Mouse (Mus musculus) CH12.LX (cell line): ENCODE data around the gene Ermard. TPM values are rescaled to one million over a fixed set of nuclear protein-coding genes. Genes with fewer than 3 reads are reported as not detected.

Source experiments
- DNase-seq: peaks from one replicate; pipeline ENCODE4 v3.0.0-alpha.2; 2013; ENCODE audit errors: extremely low read depth
- H3K27ac ChIP-seq: 2 replicates; pipeline ENCODE4 v1.5.1; 2012; ENCODE audit warnings: low read depth, mild to moderate bottlenecking, control low read depth, moderate library complexity; ENCODE audit not compliant: insufficient read depth
- H3K27me3 ChIP-seq: replicated peaks from 2 replicates; pipeline ENCODE3; 2012; ENCODE audit warnings: inconsistent platforms
- H3K36me3 ChIP-seq, 2 experiments: replicated peaks in 1 of 2; 2 replicates each; pipeline versions ENCODE3 to v1.6.1; 2012; ENCODE audit warnings: inconsistent platforms in 1 of 2, low read length in 1 of 2, mild to moderate bottlenecking in 1 of 2, mixed read lengths in 1 of 2, moderate library complexity in 1 of 2; ENCODE audit not compliant: control insufficient read depth in 1 of 2, insufficient read depth in 1 of 2
- H3K4me1 ChIP-seq, 2 experiments: 2 replicates each; pipeline ENCODE4 v1.6.1; 2012; ENCODE audit warnings: inconsistent platforms in 1 of 2, moderate library complexity in 1 of 2; ENCODE audit not compliant: insufficient read depth in 2 of 2, control insufficient read depth in 1 of 2
- H3K4me2 ChIP-seq: 2 replicates; pipeline ENCODE4 v1.6.1; 2012; ENCODE audit warnings: low read depth, mild to moderate bottlenecking, control low read depth; ENCODE audit not compliant: poor library complexity, insufficient read depth, severe bottlenecking
- H3K4me3 ChIP-seq, 3 experiments: fragments of 150-350 bp in 1 of 3; sonication (generic) in 1 of 3; replicated peaks in 1 of 3; 2 replicates each; pipeline versions ENCODE3 to v1.5.1; 2011 to 2012; ENCODE audit warnings: low read depth in 2 of 3, low read length in 2 of 3, mild to moderate bottlenecking in 2 of 3, moderate library complexity in 2 of 3, control low read depth in 1 of 3, improper control_type of control experiment in 1 of 3, inconsistent platforms in 1 of 3, mixed read lengths in 1 of 3; ENCODE audit not compliant: poor library complexity in 1 of 3
- H3K79me2 ChIP-seq: replicated peaks from 2 replicates; pipeline ENCODE4 v1.6.1; 2012; ENCODE audit warnings: mild to moderate bottlenecking, moderate library complexity; ENCODE audit not compliant: control insufficient read depth, poor library complexity, insufficient read depth, severe bottlenecking; ENCODE audit errors: extremely low read depth
- H3K9ac ChIP-seq: 2 replicates; pipeline ENCODE4 v1.6.1; 2012; ENCODE audit warnings: low read depth, mild to moderate bottlenecking, control low read depth, moderate library complexity; ENCODE audit not compliant: insufficient read depth
- H3K9me3 ChIP-seq: replicated peaks from 2 replicates; pipeline ENCODE3; 2012; ENCODE audit warnings: low read length, inconsistent platforms, mixed read lengths
- BHLHE40 ChIP-seq: IDR thresholded peaks from 2 replicates; pipeline ENCODE4 v1.6.1; 2011; ENCODE audit warnings: mild to moderate bottlenecking, low read depth, low read length, improper control_type of control experiment
- CHD1 ChIP-seq: IDR thresholded peaks from 2 replicates; pipeline ENCODE4 v1.6.1; 2012; ENCODE audit warnings: low read depth, low read length, improper control_type of control experiment, inconsistent platforms
- CHD2 ChIP-seq: IDR thresholded peaks from 2 replicates; pipeline ENCODE4 v1.6.1; 2011; ENCODE audit warnings: low read length, improper control_type of control experiment
- E2F4 ChIP-seq: IDR thresholded peaks from 2 replicates; pipeline ENCODE4 v1.6.1; 2011; ENCODE audit warnings: low read depth, low read length, improper control_type of control experiment; ENCODE audit not compliant: insufficient replicate concordance
- ELF1 ChIP-seq: IDR thresholded peaks from 2 replicates; pipeline ENCODE4 v1.6.1; 2014; ENCODE audit warnings: low read depth, mild to moderate bottlenecking, inconsistent platforms, low read length, improper control_type of control experiment
- EP300 ChIP-seq: IDR thresholded peaks from 2 replicates; pipeline ENCODE4 v1.6.1; 2011; ENCODE audit warnings: low read length, improper control_type of control experiment
- IRF4 ChIP-seq: IDR thresholded peaks from 2 replicates; pipeline ENCODE4 v1.6.1; 2014; ENCODE audit warnings: low read depth, mild to moderate bottlenecking, inconsistent platforms, low read length, improper control_type of control experiment
- MAFK ChIP-seq: IDR thresholded peaks from 2 replicates; pipeline ENCODE4 v1.6.1; 2011; ENCODE audit warnings: low read length, improper control_type of control experiment; ENCODE audit not compliant: insufficient replicate concordance
- MAZ ChIP-seq: IDR thresholded peaks from 2 replicates; pipeline ENCODE4 v1.6.1; 2012; ENCODE audit warnings: low read depth, mild to moderate bottlenecking, inconsistent platforms, low read length, improper control_type of control experiment, moderate library complexity
- MEF2A ChIP-seq: IDR thresholded peaks from 2 replicates; pipeline ENCODE4 v1.6.1; 2014; ENCODE audit warnings: low read depth, mild to moderate bottlenecking, inconsistent platforms, low read length, improper control_type of control experiment, borderline replicate concordance
- MYC ChIP-seq: IDR thresholded peaks from 2 replicates; pipeline ENCODE4 v1.6.1; 2011; ENCODE audit warnings: low read depth, mild to moderate bottlenecking, improper control_type of control experiment, low read length
- NRF1 ChIP-seq: IDR thresholded peaks from 2 replicates; pipeline ENCODE4 v1.6.1; 2014; ENCODE audit warnings: low read depth, mild to moderate bottlenecking, inconsistent platforms, low read length, improper control_type of control experiment, moderate library complexity
- PAX5 ChIP-seq: IDR thresholded peaks from 2 replicates; pipeline ENCODE4 v1.6.1; 2012; ENCODE audit warnings: low read length, inconsistent platforms, mixed read lengths
- RCOR1 ChIP-seq: conservative IDR thresholded peaks from 2 replicates; pipeline ENCODE4 v1.6.1; 2012; ENCODE audit warnings: low read depth, mild to moderate bottlenecking, inconsistent platforms, low read length, improper control_type of control experiment
- SIN3A ChIP-seq: IDR thresholded peaks from 2 replicates; pipeline ENCODE4 v1.6.1; 2012; ENCODE audit warnings: low read length, improper control_type of control experiment, inconsistent platforms
- TCF12 ChIP-seq: IDR thresholded peaks from 2 replicates; pipeline ENCODE4 v1.6.1; 2014; ENCODE audit warnings: low read depth, mild to moderate bottlenecking, inconsistent platforms, low read length, improper control_type of control experiment
- USF1 ChIP-seq: IDR thresholded peaks from 2 replicates; pipeline ENCODE4 v1.6.1; 2014; ENCODE audit warnings: low read depth, mild to moderate bottlenecking, inconsistent platforms, low read length, improper control_type of control experiment
- ZMIZ1 ChIP-seq: IDR thresholded peaks from 2 replicates; pipeline ENCODE4 v1.6.1; 2012; ENCODE audit warnings: low read depth, mild to moderate bottlenecking, inconsistent platforms, low read length, improper control_type of control experiment
- ZNF384 ChIP-seq: IDR thresholded peaks from 2 replicates; pipeline ENCODE4 v1.6.1; 2012; ENCODE audit warnings: low read depth, low read length, improper control_type of control experiment, inconsistent platforms
- dilution Hi-C: fragments of 300-500 bp; cut with MboI; formaldehyde crosslinking; loops from 2 replicates; pipeline ENCODE4 v1.14.3; 2020; ENCODE audit warnings: low sequenced_read_pairs; ENCODE audit not compliant: extremely low pct_unique_long_range_greater_than_20kb, extremely low pct_ligation_motif_present
- in situ Hi-C: fragments of 300-500 bp; cut with MboI; formaldehyde crosslinking; loops from 3 replicates; pipeline ENCODE4 v1.14.3; 2019; ENCODE audit warnings: low sequenced_read_pairs, low pct_ligation_motif_present, low pct_unique_long_range_greater_than_20kb, mixed read lengths
- polyA plus RNA-seq: library from polyadenylated mRNA; unstranded; fragments of >175 nt; gene quantifications from 2 replicates; pipeline ENCODE4 v1.2.1, GENCODE M21; 2012; ENCODE audit warnings: low read depth; ENCODE audit not compliant: insufficient read length
- total RNA-seq, 2 experiments: library from RNA; depleted of rRNA; stranded (reverse); fragments of 300-350 nt in 1 of 2; fragments of >200 nt in 1 of 2; gene quantifications; 2 replicates each; pipeline ENCODE4 v1.2.3; 2012 to 2014

Gene Ermard
- total and polyA plus RNA-seq, 3 experiments: 32.0 to 45.6 (median 38.8) TPM

GRCm38 (mm10) chr17:15107143-15107649, 66.2 kb downstream of the Ermard start:
- Histone ChIP-seq H3K36me3 (no peaks in the 10 kb centered on the region), H3K9ac (no peak overlapping the region), H3K27me3 (no peaks in the 10 kb centered on the region), H3K27ac (no peak overlapping the region), H3K4me1 (peaks cover 11 to 21% of the 10 kb centered on the region in 2 experiments), H3K79me2 (no peaks in the 10 kb centered on the region), H3K9me3 (no peaks in the 10 kb centered on the region), H3K4me2 (peak overlapping the region; percentile 52), H3K4me3 (peak overlapping the region in 1 of 3 experiments; percentile 21)
- TF ChIP-seq MAZ (0 out of 2 replicates have a peak, but pooled peaks have one; percentile 15), IRF4 (no peak; the same call in 1 of the 2 replicates), RCOR1 (0 out of 2 replicates have a peak, but pooled peaks have one; percentile 44), ELF1 (0 out of 2 replicates have a peak, but pooled peaks have one; percentile 33), EP300 (peak; percentile 41; the same call in 1 of the 2 replicates), TCF12 (peak; percentile 36; the same call in 1 of the 2 replicates), PAX5 (no peak), SIN3A (0 out of 2 replicates have a peak, but pooled peaks have one; percentile 53), USF1 (no peak), CHD2 (0 out of 2 replicates have a peak, but pooled peaks have one; percentile 29), BHLHE40 (peak; percentile 49), ZMIZ1 (no peak), MAFK (0 out of 2 replicates have a peak, but pooled peaks have one; percentile 10), CHD1 (no peak), ZNF384 (no peak), MEF2A (peak; percentile 44; the same call in 1 of the 2 replicates)
- peak; percentile 71 for DNase-seq
- dilution Hi-C loops: no loop called here
- in situ Hi-C loops: no loop called here

GRCm38 (mm10) chr17:15108473-15109441, 67.7 kb downstream of the Ermard start:
- dilution Hi-C loops (no loop called here), in situ Hi-C loops (no loop called here)
- Histone ChIP-seq H3K36me3 (no peaks in the 10 kb centered on the region), H3K4me2 (no peak overlapping the region), H3K27me3 (no peaks in the 10 kb centered on the region), H3K4me3 (no peak overlapping the region), H3K9me3 (no peaks in the 10 kb centered on the region), H3K79me2 (no peaks in the 10 kb centered on the region), H3K9ac (no peak overlapping the region), H3K4me1 (peaks cover 11 to 21% of the 10 kb centered on the region in 2 experiments), H3K27ac (no peak overlapping the region)
- DNase-seq: no peak
- TF ChIP-seq NRF1: no peak
- no peak for TF ChIP-seq MAFK
- no peak for TF ChIP-seq MYC
- TF ChIP-seq E2F4: no peak
- no peak for TF ChIP-seq BHLHE40
